Mouse (Mus musculus): ENCODE measurements around the gene Izumo4.

Izumo4 gene

GRCm38 (mm10) chr10:80727369-80728127 lies 25.6 kb downstream of the Izumo4 start:
- no peak for DNase-seq (ENCODE audit: low spot score in 2 of 2)

- no peak for DNase-seq (ENCODE audit: low spot score in 2 of 2)
Observed at GRCm38 (mm10) chr10:80732611-80733101, 30.7 kb downstream of the Izumo4 start.

GRCm38 (mm10) chr10:80736731-80737130 lies 34.7 kb downstream of the Izumo4 start:
- DNase-seq (ENCODE audit: low spot score in 2 of 2): no peak

GRCm38 (mm10) chr10:80738657-80739056 lies 36.7 kb downstream of the Izumo4 start:
- no peak for DNase-seq (ENCODE audit: low spot score in 2 of 2)

GRCm38 (mm10) chr10:80741146-80741545 lies 39.2 kb downstream of the Izumo4 start:
- DNase-seq (ENCODE audit: low spot score in 2 of 2): peak in 1 of 2 experiments; percentile 43

- no peak for DNase-seq (ENCODE audit: low spot score in 2 of 2)
Observed at GRCm38 (mm10) chr10:80741634-80742179, 39.7 kb downstream of the Izumo4 start.

GRCm38 (mm10) chr10:80742180-80742978 lies 40.4 kb downstream of the Izumo4 start, which contains the start of gene Ap3d1:
TSS of gene Ap3d1 (minus strand) at chr10:80742264.
- DNase-seq (ENCODE audit: low spot score in 2 of 2): peak; percentile 99 to 100

GRCm38 (mm10) chr10:80744262-80744661 lies 42.3 kb downstream of the Izumo4 start:
- DNase-seq (ENCODE audit: low spot score in 2 of 2): peak; percentile 31 to 37

GRCm38 (mm10) chr10:80747410-80747809 lies 45.4 kb downstream of the Izumo4 start:
- peak; percentile 60 to 71 for DNase-seq (ENCODE audit: low spot score in 2 of 2)

GRCm38 (mm10) chr10:80748609-80749008 lies 46.6 kb downstream of the Izumo4 start:
- DNase-seq (ENCODE audit: low spot score in 2 of 2): peak; percentile 34 to 50

- peak; percentile 89 to 90 for DNase-seq (ENCODE audit: low spot score in 2 of 2)
Observed at GRCm38 (mm10) chr10:80751188-80751832, 49.3 kb downstream of the Izumo4 start.

- DNase-seq (ENCODE audit: low spot score in 2 of 2): peak; percentile 80 to 83
Observed at GRCm38 (mm10) chr10:80752079-80752625, 50.2 kb downstream of the Izumo4 start.

GRCm38 (mm10) chr10:80754594-80755290 lies 52.8 kb downstream of the Izumo4 start, which contains the start of gene Dot1l:
TSS of gene Dot1l (plus strand) at chr10:80755206.
- peak; percentile 97 to 98 for DNase-seq (ENCODE audit: low spot score in 2 of 2)
